Mouse (Mus musculus) macrophage (primary cell): Measurements from ENCODE around the gene Exosc6. TPM values are rescaled to one million over a fixed set of nuclear protein-coding genes. Genes with fewer than 3 reads are reported as not detected.
"Not testable (repeated sequence)": the region's sequence is repeated elsewhere in the genome, so short reads cannot be mapped to it uniquely, and the experiment has no call there.

ENCODE experiments used
- H3K27ac ChIP-seq: fragments of 350-480 bp; formaldehyde crosslinking; 2 replicates; pipeline ENCODE4 v1.9.0; 2021
- H3K36me3 ChIP-seq: fragments of 350-480 bp; formaldehyde crosslinking; 2 replicates; pipeline ENCODE4 v1.9.0; 2021; ENCODE audit errors: inconsistent target
- H3K4me3 ChIP-seq: fragments of 350-480 bp; formaldehyde crosslinking; 2 replicates; pipeline ENCODE4 v1.9.0; 2021; ENCODE audit errors: inconsistent target
- H3K79me2 ChIP-seq: fragments of 350-480 bp; formaldehyde crosslinking; 2 replicates; pipeline ENCODE4 v1.9.0; 2021; ENCODE audit errors: inconsistent target
- WGBS: methylation state at CpG from one replicate; pipeline ENCODE4 v1.1.7; 2026; ENCODE audit warnings: inconsistent platforms; ENCODE audit not compliant: missing documents; 5-methylcytosine and 5-hydroxymethylcytosine counted together
- polyA plus RNA-seq: library from polyadenylated mRNA; stranded (reverse); fragments of 250-400 nt; gene quantifications from 3 replicates; pipeline ENCODE4 v1.2.4, GENCODE M21; 2018; ENCODE audit warnings: inconsistent platforms

Gene Exosc6
- polyA plus RNA-seq, 1 experiment from 2014 or later = not detected

- WGBS = 93% methylated on average over 2 of the region's 2 CpGs
- Histone ChIP-seq H3K79me2 (no peaks in the 10 kb centered on the region), H3K36me3 (peaks cover 92% of the 10 kb centered on the region), H3K4me3 (no peak overlapping the region), H3K27ac (no peak overlapping the region)
These were observed 7.4 kb upstream of the Exosc6 start for GRCm38 (mm10) chr8:111048694-111049093.

GRCm38 (mm10) chr8:111049106-111049505 lies 7.0 kb upstream of the Exosc6 start:
- Histone ChIP-seq H3K36me3 (peaks cover 92% of the 10 kb centered on the region), H3K79me2 (no peaks in the 10 kb centered on the region), H3K27ac (no peak overlapping the region), H3K4me3 (no peak overlapping the region)
- 94% methylated on average over 7 of the region's 7 CpGs for WGBS

- H3K79me2 ChIP-seq = peaks cover 11% of the 10 kb centered on the region
- peaks cover 60% of the 10 kb centered on the region for H3K36me3 ChIP-seq
- WGBS = 97% methylated on average over 12 of the region's 12 CpGs
- H3K4me3 ChIP-seq = no peak overlapping the region
- H3K27ac ChIP-seq = no peak overlapping the region
These were observed 2.2 kb upstream of the Exosc6 start for GRCm38 (mm10) chr8:111053827-111054518.

GRCm38 (mm10) chr8:111055031-111055634 lies 1.0 kb upstream of the Exosc6 start:
- H3K4me3 ChIP-seq = no peak overlapping the region
- H3K36me3 ChIP-seq = peaks cover 49% of the 10 kb centered on the region
- peak overlapping the region; percentile 18; the same call in 1 of the 2 replicates for H3K27ac ChIP-seq
- 91% methylated on average over 17 of the region's 17 CpGs for WGBS
- peaks cover 11% of the 10 kb centered on the region for H3K79me2 ChIP-seq

- Histone ChIP-seq H3K4me3 (no peak overlapping the region), H3K79me2 (peaks cover 11% of the 10 kb centered on the region), H3K27ac (peak overlapping the region; percentile 18; the same call in 1 of the 2 replicates), H3K36me3 (peaks cover 44% of the 10 kb centered on the region)
- WGBS = 91% methylated on average over 2 of the region's 2 CpGs
These were observed 478 bp upstream of the Exosc6 start for GRCm38 (mm10) chr8:111055661-111056060.

- Histone ChIP-seq H3K27ac (no peak overlapping the region), H3K4me3 (peak overlapping the region; percentile 32), H3K36me3 (peaks cover 38% of the 10 kb centered on the region), H3K79me2 (peaks cover 11% of the 10 kb centered on the region)
- WGBS = 2% methylated on average over 63 of the region's 63 CpGs
These were observed 653 bp downstream of the Exosc6 start for GRCm38 (mm10) chr8:111056691-111057293.

GRCm38 (mm10) chr8:111058946-111059572 lies 2.9 kb downstream of the Exosc6 start:
- 76% methylated on average over 2 of the region's 2 CpGs for WGBS
- Histone ChIP-seq H3K4me3 (no peak overlapping the region), H3K79me2 (peaks cover 11% of the 10 kb centered on the region), H3K36me3 (peaks cover 16% of the 10 kb centered on the region), H3K27ac (no peak overlapping the region)

GRCm38 (mm10) chr8:111061688-111062071 lies 5.5 kb downstream of the Exosc6 start:
- peaks cover 11% of the 10 kb centered on the region for H3K79me2 ChIP-seq
- no peaks in the 10 kb centered on the region for H3K36me3 ChIP-seq
- H3K4me3 ChIP-seq = peak overlapping the region; percentile 73
- WGBS = 0% methylated on average over 11 of the region's 14 CpGs
- H3K27ac ChIP-seq = no peak overlapping the region

- WGBS = under 1% methylated on average over 27 of the region's 27 CpGs
These were observed 6.1 kb downstream of the Exosc6 start for GRCm38 (mm10) chr8:111062072-111062757.

GRCm38 (mm10) chr8:111062893-111063292 lies 6.8 kb downstream of the Exosc6 start:
- no peaks in the 10 kb centered on the region for H3K36me3 ChIP-seq
- no peak overlapping the region for H3K27ac ChIP-seq
- WGBS = 74% methylated on average over 2 of the region's 2 CpGs
- peaks cover 2% of the 10 kb centered on the region for H3K79me2 ChIP-seq
- H3K4me3 ChIP-seq = no peak overlapping the region

More at GRCm38 (mm10) chr8:111062072-111062757, 6.1 kb downstream of the Exosc6 start:
- Histone ChIP-seq H3K27ac (no peak overlapping the region), H3K4me3 (peak overlapping the region; percentile 73), H3K36me3 (no peaks in the 10 kb centered on the region), H3K79me2 (peaks cover 9% of the 10 kb centered on the region)

GRCm38 (mm10) chr8:111066308-111066707 lies 10.2 kb downstream of the Exosc6 start:
- WGBS = 72% methylated on average over 4 of the region's 4 CpGs
- no peaks in the 10 kb centered on the region for H3K79me2 ChIP-seq
- H3K4me3 ChIP-seq = no peak overlapping the region
- H3K27ac ChIP-seq = no peak overlapping the region
- H3K36me3 ChIP-seq = no peaks in the 10 kb centered on the region

- H3K27ac ChIP-seq = no peak overlapping the region
- no peaks in the 10 kb centered on the region for H3K36me3 ChIP-seq
- H3K4me3 ChIP-seq = no peak overlapping the region
- 58% methylated on average over 10 of the region's 10 CpGs for WGBS
- no peaks in the 10 kb centered on the region for H3K79me2 ChIP-seq
These were observed 11.3 kb downstream of the Exosc6 start for GRCm38 (mm10) chr8:111067439-111067838.

- H3K79me2 ChIP-seq, H3K4me3 ChIP-seq, H3K27ac ChIP-seq, H3K36me3 ChIP-seq: not testable (repeated sequence)
- 97% methylated on average over 7 of the region's 9 CpGs for WGBS
These were observed 12.5 kb downstream of the Exosc6 start for GRCm38 (mm10) chr8:111068660-111069059.

GRCm38 (mm10) chr8:111075926-111076325 lies 19.8 kb downstream of the Exosc6 start:
- WGBS = 90% methylated on average over 3 of the region's 3 CpGs
- H3K27ac ChIP-seq = no peak overlapping the region
- H3K36me3 ChIP-seq = no peaks in the 10 kb centered on the region
- no peaks in the 10 kb centered on the region for H3K79me2 ChIP-seq
- no peak overlapping the region for H3K4me3 ChIP-seq
